Mouse (Mus musculus) spleen, postnatal 0 days (tissue): ENCODE data around the gene Cdcp2. TPM values are rescaled to one million over a fixed set of nuclear protein-coding genes. Genes with fewer than 3 reads are reported as not detected.

Source experiments
- polyA plus RNA-seq: library from polyadenylated mRNA; unstranded; fragments of >200 nt; fragmentation: Nextera tagmentation; extraction: Ambion mirVana; gene quantifications from 2 replicates; pipeline ENCODE4 v1.2.1, GENCODE M21; 2015

The Cdcp2 gene
- polyA plus RNA-seq, result not detected in 2 replicates

DNA sequence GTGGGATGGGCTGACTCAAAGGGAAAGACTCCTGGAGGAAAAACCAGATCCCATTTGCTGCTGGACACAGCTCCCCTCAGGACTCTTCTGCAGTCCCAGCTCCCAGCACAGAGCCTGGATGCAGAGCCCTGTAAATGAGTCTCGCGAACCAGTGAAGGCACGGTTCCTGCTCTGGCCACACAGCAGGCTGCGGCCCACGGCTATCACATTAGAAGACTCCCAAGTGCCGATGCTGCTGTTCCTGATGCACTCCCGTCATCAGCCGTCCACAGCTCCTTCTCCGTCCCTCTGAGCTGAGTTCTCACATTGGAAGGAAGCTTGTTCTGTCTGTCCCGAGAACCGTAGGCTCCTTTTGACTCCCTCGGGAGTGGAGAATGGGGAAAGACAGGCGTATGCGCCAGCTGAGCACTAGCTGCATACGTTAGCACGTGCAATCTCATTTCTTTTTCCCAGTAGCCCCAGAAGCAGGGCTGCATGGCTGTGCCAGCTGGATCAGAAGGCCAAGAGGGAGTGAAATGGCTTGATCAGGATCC is at the start of gene Cdcp2:
Gene Cdcp2 (plus strand): TSS at position 51 of the 533 bp plus-strand sequence.

DNA sequence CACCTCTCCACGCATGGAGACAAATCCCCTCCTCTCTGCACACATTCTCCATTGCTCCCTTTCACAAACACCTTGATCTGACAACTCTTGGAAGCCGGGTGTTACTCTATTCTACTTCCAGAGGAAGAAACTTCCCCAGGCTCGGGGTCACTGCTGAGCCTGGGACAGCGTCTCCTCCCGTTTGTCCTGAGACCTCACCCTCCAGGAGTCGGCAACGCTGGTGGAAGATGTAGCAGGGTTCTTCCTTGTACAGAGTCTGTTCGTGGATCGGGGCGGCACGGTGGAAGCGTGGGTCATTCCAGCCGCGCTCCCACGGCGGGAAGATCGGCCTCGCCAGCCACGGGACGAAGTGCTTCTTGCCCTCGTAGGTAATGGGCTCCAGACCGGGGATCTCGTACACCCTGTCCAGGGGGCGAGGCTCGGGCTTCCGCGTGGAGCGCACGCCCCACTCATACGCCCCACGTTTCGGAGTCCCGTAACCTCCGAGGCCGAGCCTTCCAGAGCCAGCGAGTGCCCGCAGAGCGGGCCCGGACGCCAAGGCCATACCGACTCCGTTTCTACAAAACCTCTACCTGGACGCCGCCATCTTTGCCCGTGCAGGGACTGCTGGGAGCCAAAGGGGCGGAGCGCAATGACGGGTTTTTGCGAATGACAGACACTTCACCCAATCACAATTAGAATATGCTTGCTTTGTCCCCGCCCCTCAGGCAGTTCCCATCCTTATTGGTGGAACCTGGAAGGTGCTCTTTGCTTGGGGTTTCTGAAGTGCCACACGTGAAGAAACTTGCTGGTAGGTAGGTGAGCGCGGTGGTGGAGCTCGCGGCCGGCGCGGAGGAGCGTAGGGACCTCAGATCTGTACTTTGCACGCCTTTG is 30.2 kb upstream of the Cdcp2 start, which contains the start of the genes Mrpl37 and Cyb5rl:
Gene Mrpl37 (minus strand): TSS at position 617 of the 873 bp plus-strand sequence.
Gene Cyb5rl (plus strand): TSS at position 737 of the 873 bp plus-strand sequence.

Other genes starting within 250 kb of the Cdcp2 start
- 77.8 and 78.9 TPM in 2 replicates for gene Ssbp3, start 186.2 kb upstream of the Cdcp2 start, polyA plus RNA-seq
- gene Mrpl37, start 30.0 kb upstream of the Cdcp2 start, polyA plus RNA-seq, result 46.6 and 50.0 TPM in 2 replicates
- 1.6 and 2.6 TPM in 2 replicates for gene Cyb5rl, start 29.9 kb upstream of the Cdcp2 start, polyA plus RNA-seq
- gene Tmem59, start 81.5 kb downstream of the Cdcp2 start, polyA plus RNA-seq, result 206 and 236 TPM in 2 replicates
- gene Tceanc2, start 82.2 kb downstream of the Cdcp2 start, polyA plus RNA-seq, result 25.7 and 28.1 TPM in 2 replicates
- gene Ldlrad1, start 112.3 kb downstream of the Cdcp2 start, polyA plus RNA-seq, result not detected in 2 replicates
- gene Lrrc42, start 156.6 kb downstream of the Cdcp2 start, polyA plus RNA-seq, result 18.6 and 19.7 TPM in 2 replicates
- gene Hspb11, start 156.7 kb downstream of the Cdcp2 start, polyA plus RNA-seq, result 14.6 and 16.7 TPM in 2 replicates
- not detected in 2 replicates for gene Dio1, start 210.3 kb downstream of the Cdcp2 start, polyA plus RNA-seq
- gene Yipf1, start 217.5 kb downstream of the Cdcp2 start, polyA plus RNA-seq, result 39.6 and 42.4 TPM in 2 replicates